Mouse (Mus musculus) forebrain, postnatal 0 days (tissue): Measurements from ENCODE around the gene A830031A19Rik. TPM values are rescaled to one million over a fixed set of nuclear protein-coding genes. Genes with fewer than 3 reads are reported as not detected.
A peak's percentile ranks its signal among the peaks of the same experiment; 100 is the strongest.

Experiments used
- ATAC-seq: fragments of 200-750 bp; cut with Nextera tagmentation; 2 replicates; pipeline ENCODE4 v1.8.0; 2017; ENCODE audit warnings: mild to moderate bottlenecking, moderate library complexity
- DNase-seq: peaks from one replicate; pipeline ENCODE4 v3.0.0-alpha.2; 2015
- H3K27ac ChIP-seq: fragments of 300-500 bp; sonication (generic); 2 replicates; pipeline ENCODE4 v1.5.1; 2014; ENCODE audit warnings: low read depth, mild to moderate bottlenecking, antibody characterized with exemption, low read length, moderate library complexity, mixed read lengths
- H3K27me3 ChIP-seq: fragments of 300-500 bp; sonication (generic); 2 replicates; pipeline ENCODE4 v1.6.1; 2014; ENCODE audit warnings: mild to moderate bottlenecking, low read length, mixed read lengths; ENCODE audit not compliant: insufficient read depth
- H3K36me3 ChIP-seq: fragments of 300-500 bp; sonication (generic); 2 replicates; pipeline ENCODE4 v1.6.1; 2014; ENCODE audit warnings: mild to moderate bottlenecking, moderate library complexity; ENCODE audit not compliant: insufficient read depth
- H3K4me1 ChIP-seq: fragments of 300-500 bp; sonication (generic); 2 replicates; pipeline ENCODE4 v1.6.1; 2014; ENCODE audit warnings: antibody characterized with exemption; ENCODE audit not compliant: insufficient read depth
- H3K4me2 ChIP-seq: fragments of 300-500 bp; sonication (generic); 2 replicates; pipeline ENCODE4 v1.6.1; 2014; ENCODE audit warnings: low read depth, mild to moderate bottlenecking, moderate library complexity
- H3K4me3 ChIP-seq: fragments of 300-500 bp; sonication (generic); 2 replicates; pipeline ENCODE4 v1.5.1; 2014; ENCODE audit warnings: low read depth, low read length, mixed read lengths
- H3K9ac ChIP-seq: fragments of 300-500 bp; sonication (generic); 2 replicates; pipeline ENCODE4 v1.6.1; 2014; ENCODE audit warnings: mild to moderate bottlenecking
- H3K9me3 ChIP-seq: fragments of 300-500 bp; sonication (generic); 2 replicates; pipeline ENCODE4 v1.6.1; 2016; ENCODE audit warnings: low read length
- CTCF ChIP-seq: sonication (generic); IDR thresholded peaks from 2 replicates; pipeline ENCODE4 v1.5.1; 2016; ENCODE audit warnings: antibody characterized with exemption, control low read depth, low read depth
- WGBS: fragments of 180-500 bp; shearing (Covaris S2); extraction: QIAGEN DNeasy Blood & Tissue Kit; methylation state at CpG from one replicate; pipeline ENCODE4 v1.1.7; 2014; 5-methylcytosine and 5-hydroxymethylcytosine counted together
- microRNA-seq, 2 experiments: library from miRNA; unstranded; fragments of <30 nt; microRNA quantifications; one replicate each; pipeline ENCODE4; 2016
- polyA plus RNA-seq: library from polyadenylated mRNA; unstranded; fragments of >200 nt; fragmentation: Nextera tagmentation; extraction: Ambion mirVana; gene quantifications from 2 replicates; pipeline ENCODE4 v1.2.1, GENCODE M21; 2015
- total RNA-seq: library from RNA; depleted of rRNA; stranded (reverse); fragments of >200 nt; gene quantifications from 2 replicates; pipeline ENCODE4 v1.2.3, GENCODE M21; 2014; rRNA removed

The A830031A19Rik gene
- total and polyA plus RNA-seq, 2 experiments from 2014 or later = 0.63 TPM; not detected in 1

- ATAC-seq = no peak
- Histone ChIP-seq H3K27ac (no peak overlapping the region), H3K27me3 (no peaks in the 10 kb centered on the region), H3K4me2 (no peak overlapping the region), H3K9ac (no peak overlapping the region), H3K36me3 (no peaks in the 10 kb centered on the region), H3K4me3 (no peak overlapping the region), H3K9me3 (no peaks in the 10 kb centered on the region), H3K4me1 (no peaks in the 10 kb centered on the region)
- DNase-seq = no peak
- no peak for TF ChIP-seq CTCF
- WGBS = 73% methylated on average over 3 of the region's 3 CpGs
These were observed 58.8 kb downstream of the A830031A19Rik start for GRCm38 (mm10) chr11:24016049-24016448.

GRCm38 (mm10) chr11:24014642-24015041 is 60.2 kb downstream of the A830031A19Rik start:
- 80% methylated on average over 5 of the region's 5 CpGs for WGBS
- no peak overlapping the region for H3K27ac ChIP-seq
- ATAC-seq (no peak), DNase-seq (no peak)
- TF ChIP-seq CTCF = no peak
- H3K4me3 ChIP-seq = no peak overlapping the region
- no peaks in the 10 kb centered on the region for H3K9me3 ChIP-seq
- no peak overlapping the region for H3K9ac ChIP-seq
- no peaks in the 10 kb centered on the region for H3K36me3 ChIP-seq
- no peaks in the 10 kb centered on the region for H3K27me3 ChIP-seq
- H3K4me1 ChIP-seq = no peaks in the 10 kb centered on the region
- no peak overlapping the region for H3K4me2 ChIP-seq

- Histone ChIP-seq H3K27me3 (no peaks in the 10 kb centered on the region), H3K36me3 (no peaks in the 10 kb centered on the region), H3K4me3 (no peak overlapping the region), H3K9me3 (no peaks in the 10 kb centered on the region), H3K4me1 (no peaks in the 10 kb centered on the region), H3K27ac (no peak overlapping the region), H3K9ac (no peak overlapping the region), H3K4me2 (no peak overlapping the region)
- DNase-seq (peak; percentile 13), ATAC-seq (no peak)
- WGBS = 27% methylated on average over 1 of the region's 1 CpGs
- TF ChIP-seq CTCF = no peak
These were observed 62.6 kb downstream of the A830031A19Rik start for GRCm38 (mm10) chr11:24012301-24012700.

- Histone ChIP-seq H3K9ac (no peak overlapping the region), H3K4me2 (no peak overlapping the region), H3K27me3 (no peaks in the 10 kb centered on the region), H3K9me3 (no peaks in the 10 kb centered on the region), H3K36me3 (no peaks in the 10 kb centered on the region), H3K4me3 (no peak overlapping the region), H3K27ac (no peak overlapping the region), H3K4me1 (0 out of 2 replicates have a peak, but pooled peaks cover 3% of the 10 kb centered on the region)
- DNase-seq = no peak
- WGBS = 91% methylated on average over 5 of the region's 5 CpGs
- no peak for TF ChIP-seq CTCF
- ATAC-seq = no peak
These were observed 65.9 kb downstream of the A830031A19Rik start for GRCm38 (mm10) chr11:24008976-24009375.

- peak; percentile 21 for DNase-seq
- no peak overlapping the region for H3K4me2 ChIP-seq
- 0 out of 2 replicates have a peak, but pooled peaks have one; percentile 38 for ATAC-seq
- TF ChIP-seq CTCF = peak; percentile 56
- H3K27ac ChIP-seq = no peak overlapping the region
- H3K4me1 ChIP-seq = 0 out of 2 replicates have a peak, but pooled peaks cover 3% of the 10 kb centered on the region
- no peaks in the 10 kb centered on the region for H3K36me3 ChIP-seq
- WGBS = 31% methylated on average over 5 of the region's 5 CpGs
- H3K27me3 ChIP-seq = no peaks in the 10 kb centered on the region
- H3K9ac ChIP-seq = no peak overlapping the region
- H3K4me3 ChIP-seq = no peak overlapping the region
- no peaks in the 10 kb centered on the region for H3K9me3 ChIP-seq
These were observed 66.6 kb downstream of the A830031A19Rik start for GRCm38 (mm10) chr11:24008244-24008643.

- DNase-seq (peak; percentile 54), ATAC-seq (peak; percentile 82)
- 72% methylated on average over 15 of the region's 15 CpGs for WGBS
- H3K4me3 ChIP-seq = no peak overlapping the region
- H3K27ac ChIP-seq = peak overlapping the region; percentile 45; the same call in 1 of the 2 replicates
- no peak for TF ChIP-seq CTCF
- H3K4me1 ChIP-seq = 0 out of 2 replicates have a peak, but pooled peaks cover 3% of the 10 kb centered on the region
- no peaks in the 10 kb centered on the region for H3K9me3 ChIP-seq
- no peaks in the 10 kb centered on the region for H3K36me3 ChIP-seq
- no peak overlapping the region for H3K9ac ChIP-seq
- H3K27me3 ChIP-seq = no peaks in the 10 kb centered on the region
- H3K4me2 ChIP-seq = no peak overlapping the region
These were observed 69.3 kb downstream of the A830031A19Rik start for GRCm38 (mm10) chr11:24005445-24006156.

- Histone ChIP-seq H3K27ac (no peak overlapping the region), H3K4me2 (no peak overlapping the region), H3K27me3 (no peaks in the 10 kb centered on the region), H3K36me3 (no peaks in the 10 kb centered on the region), H3K4me1 (0 out of 2 replicates have a peak, but pooled peaks cover 3% of the 10 kb centered on the region), H3K9ac (no peak overlapping the region), H3K4me3 (no peak overlapping the region), H3K9me3 (no peaks in the 10 kb centered on the region)
- WGBS = 87% methylated on average over 7 of the region's 7 CpGs
- no peak for DNase-seq
- TF ChIP-seq CTCF = no peak
- no peak for ATAC-seq
These were observed 74.2 kb downstream of the A830031A19Rik start for GRCm38 (mm10) chr11:24000675-24001074.

Small RNAs within 50 kb of the gene (microRNA-seq; reads per million reads assigned to microRNA genes)
- 0 reads per million in 2 experiments for gene Gm44381

Other genes with a start within 250 kb of the A830031A19Rik start
- gene Papolg, start 179.8 kb downstream of the A830031A19Rik start, total RNA-seq = 27.3 and 28.1 TPM in 2 replicates
- 8.3 and 10.7 TPM in 2 replicates for gene Papolg, start 179.8 kb downstream of the A830031A19Rik start, polyA plus RNA-seq
- gene Bcl11a, start 3.0 kb upstream of the A830031A19Rik start, total RNA-seq = 70.8 and 85.9 TPM in 2 replicates
- gene Bcl11a, start 3.0 kb upstream of the A830031A19Rik start, polyA plus RNA-seq = 173 and 174 TPM in 2 replicates